Mouse (Mus musculus) stomach, postnatal 0 days (tissue): ENCODE results near the gene Qsox1.

ENCODE experiments used
- CTCF ChIP-seq: IDR thresholded peaks from 2 replicates; pipeline ENCODE4 v1.5.1; 2016; ENCODE audit warnings: antibody characterized with exemption, low read depth, mild to moderate bottlenecking, moderate library complexity
- EP300 ChIP-seq: optimal IDR thresholded peaks from 2 replicates; pipeline ENCODE3; 2016; ENCODE audit warnings: antibody characterized with exemption

DNA sequence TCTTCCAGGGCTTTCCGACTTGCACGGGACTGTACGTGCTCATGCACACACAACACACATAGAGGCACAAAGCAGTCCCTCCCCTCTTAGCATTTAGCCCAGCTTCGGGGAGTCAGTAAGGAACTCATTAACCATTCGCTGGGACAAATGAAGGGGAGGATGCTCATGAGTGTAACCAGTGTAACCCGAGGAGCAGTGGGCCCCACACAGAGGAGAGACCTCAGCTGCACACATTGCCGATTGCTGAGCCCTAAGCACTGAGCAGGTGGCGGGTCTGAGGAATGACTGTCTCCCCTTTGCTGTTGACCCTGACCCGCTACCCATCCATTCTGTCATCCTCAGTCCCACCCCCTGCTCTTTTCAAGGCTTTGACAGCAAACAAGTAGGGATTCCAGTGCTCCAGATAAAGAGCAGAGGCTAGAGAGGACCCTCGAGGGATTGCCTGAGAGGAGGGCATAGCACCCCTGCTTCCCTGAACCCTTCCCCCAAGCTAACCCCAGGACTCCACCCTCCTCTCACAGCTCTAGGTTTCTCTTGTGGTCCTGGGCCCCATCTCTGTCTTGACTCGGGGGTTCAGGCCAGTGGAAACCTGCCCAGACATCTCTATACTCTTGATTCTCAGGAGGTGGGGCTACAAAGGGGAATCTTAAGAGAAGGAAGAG is 62.0 kb downstream of the Qsox1 start:
- TF ChIP-seq EP300 (no peak), CTCF (no peak)
